Mouse (Mus musculus) G1E-ER4 (cell line): ENCODE data around the gene Slit3. TPM values are rescaled to one million over a fixed set of nuclear protein-coding genes. Genes with fewer than 3 reads are reported as not detected.

ENCODE experiments used
- GATA1 ChIP-seq: IDR thresholded peaks from one replicate; pipeline ENCODE4 v1.8.0; 2012; ENCODE audit warnings: low read length, inconsistent platforms
- polyA plus RNA-seq: library from polyadenylated mRNA; stranded (reverse); fragments of >175 nt; gene quantifications from 2 replicates; pipeline ENCODE4 v1.2.3, GENCODE M21; 2012

Gene Slit3
- polyA plus RNA-seq, 1 experiment = not detected

DNA sequence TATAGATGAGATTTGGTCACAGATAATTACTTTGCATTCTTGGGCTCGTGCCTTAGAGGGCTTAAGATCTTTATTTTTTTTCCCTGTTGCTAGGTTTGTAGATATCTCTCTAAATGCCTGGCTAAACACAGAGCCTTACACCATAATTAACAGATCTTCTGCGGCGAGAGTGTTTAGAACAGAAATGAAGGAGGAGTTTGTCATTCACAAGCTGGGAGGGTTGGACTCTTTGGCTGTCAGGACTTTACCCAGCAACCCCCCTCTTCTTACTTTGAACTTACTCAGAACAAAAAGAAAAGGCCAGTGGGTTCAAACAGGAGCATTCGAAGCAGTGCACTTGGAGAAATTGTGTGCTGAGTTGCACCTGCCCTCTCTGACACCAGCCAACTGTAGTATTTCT lies 103.0 kb downstream of the Slit3 start:
- no peak for TF ChIP-seq GATA1

GRCm38 (mm10) chr11:35231361-35232090 lies 110.5 kb downstream of the Slit3 start:
- no peak for TF ChIP-seq GATA1

- TF ChIP-seq GATA1 = no peak
These were observed 111.3 kb downstream of the Slit3 start for GRCm38 (mm10) chr11:35232321-35232720.

DNA sequence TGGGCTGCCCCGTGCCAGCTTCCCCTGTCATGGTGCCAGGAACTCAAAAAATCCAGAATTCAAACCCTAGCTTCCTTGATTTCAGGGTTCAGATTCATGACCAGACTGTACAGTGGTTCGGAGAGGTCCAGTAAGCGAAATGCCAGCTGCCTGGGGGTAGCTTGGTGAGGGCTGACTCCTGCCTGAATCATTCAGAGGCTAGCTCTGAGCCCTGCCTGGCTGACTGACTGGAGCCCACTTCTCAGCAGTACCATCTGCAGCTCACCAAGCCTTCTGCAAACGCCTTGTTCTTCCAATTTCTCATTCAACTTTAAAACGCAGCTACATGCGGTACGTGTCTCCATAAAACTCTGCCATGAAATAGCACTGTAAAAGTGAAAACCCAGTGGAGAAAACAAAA lies 120.4 kb downstream of the Slit3 start:
- no peak for TF ChIP-seq GATA1

DNA sequence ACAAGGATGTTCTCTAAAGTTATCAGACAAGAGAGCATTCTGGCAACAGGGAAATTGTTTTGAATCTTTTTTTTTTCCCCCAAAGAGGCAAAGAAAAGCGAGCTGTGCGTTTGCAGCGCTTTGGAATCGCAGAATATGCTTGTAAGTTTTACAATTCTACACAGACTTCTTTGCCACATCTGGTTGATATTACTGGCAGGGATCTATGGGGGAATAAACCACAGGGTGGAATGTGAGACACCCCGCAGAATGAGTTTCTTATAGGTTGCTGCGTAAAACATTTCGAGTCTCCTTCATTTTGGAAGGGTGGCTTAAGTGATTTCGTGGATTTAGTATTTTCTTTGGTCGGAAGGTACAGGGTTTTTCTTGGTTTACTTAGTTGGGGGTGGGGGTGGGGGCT lies 122.6 kb downstream of the Slit3 start:
- no peak for TF ChIP-seq GATA1

DNA sequence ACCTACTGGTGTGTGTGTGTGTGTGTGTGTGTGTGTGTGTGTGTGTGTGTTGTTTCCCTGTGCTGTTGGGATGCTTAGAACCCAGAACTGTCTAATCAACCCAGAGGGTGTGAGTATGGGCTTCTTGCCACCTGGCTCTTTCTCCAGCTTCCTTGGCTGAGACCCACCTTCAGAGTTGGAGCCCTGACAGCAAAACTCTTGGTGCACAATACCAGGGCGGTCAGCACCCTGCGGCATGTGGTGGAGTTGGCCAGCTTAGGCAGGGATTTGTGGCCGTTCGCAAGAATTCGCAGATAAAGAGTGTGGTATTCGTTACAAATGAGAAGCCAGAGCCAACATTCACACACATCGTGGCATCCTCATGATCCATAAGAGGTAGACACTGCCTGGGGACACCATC lies 123.5 kb downstream of the Slit3 start:
- no peak for TF ChIP-seq GATA1

- no peak for TF ChIP-seq GATA1
These were observed 125.6 kb downstream of the Slit3 start for GRCm38 (mm10) chr11:35246623-35247022.

GRCm38 (mm10) chr11:35248088-35248487 lies 127.1 kb downstream of the Slit3 start:
- no peak for TF ChIP-seq GATA1

GRCm38 (mm10) chr11:35250871-35251418 lies 129.9 kb downstream of the Slit3 start:
- TF ChIP-seq GATA1 = no peak

- TF ChIP-seq GATA1 = no peak
These were observed 130.9 kb downstream of the Slit3 start for GRCm38 (mm10) chr11:35251910-35252309.

DNA sequence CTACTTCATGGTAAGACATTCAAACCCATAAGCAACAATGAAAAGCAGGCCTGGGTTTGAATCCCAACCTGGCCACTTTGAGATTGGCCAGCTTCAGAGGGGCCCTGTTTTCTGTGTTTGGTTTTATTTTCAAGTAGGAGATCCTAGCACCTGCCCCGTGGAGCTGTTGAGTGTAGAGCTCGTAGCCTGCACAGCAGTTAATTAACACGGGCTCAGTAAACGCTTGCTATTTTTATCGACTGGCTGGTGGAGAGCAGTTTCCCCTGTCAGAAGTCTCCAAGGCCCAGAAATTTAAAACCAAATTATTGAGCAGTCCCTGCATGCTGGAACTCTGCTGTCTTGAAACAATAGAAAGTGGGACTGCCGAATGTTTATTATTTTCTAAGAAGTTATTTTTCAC lies 136.3 kb downstream of the Slit3 start:
- no peak for TF ChIP-seq GATA1

GRCm38 (mm10) chr11:35261562-35262087 lies 140.6 kb downstream of the Slit3 start:
- no peak for TF ChIP-seq GATA1

DNA sequence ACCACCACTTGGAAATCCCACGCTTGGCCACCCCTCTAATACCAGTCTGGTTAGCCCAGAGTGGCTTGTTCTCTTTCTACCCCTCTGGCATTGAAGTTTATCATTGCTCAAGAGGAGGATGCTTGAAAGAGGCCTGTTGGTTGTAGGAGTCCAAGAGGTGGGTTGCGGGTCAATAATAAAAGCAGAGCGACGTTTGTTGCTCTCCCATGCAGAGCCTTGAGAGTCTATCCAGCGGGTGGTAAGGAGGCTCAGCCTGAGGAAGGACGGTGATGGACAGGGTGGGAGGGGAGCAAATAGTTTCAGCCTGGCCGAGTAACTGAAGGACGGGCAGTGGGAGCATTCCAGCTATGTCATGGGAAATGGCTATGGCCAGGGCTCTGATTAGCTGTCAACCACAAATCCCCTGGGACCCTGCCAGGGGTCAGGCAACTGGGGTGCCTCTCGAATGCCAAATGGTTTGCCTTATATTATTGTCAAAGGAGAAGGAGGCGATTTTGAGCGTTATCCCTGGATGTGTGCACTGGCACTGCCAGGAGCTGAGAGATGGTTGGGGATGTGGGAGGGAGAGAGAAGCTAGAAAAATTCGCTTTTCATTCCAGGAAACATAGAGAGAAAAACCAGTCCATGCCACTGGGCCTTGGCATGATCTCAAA lies 141.4 kb downstream of the Slit3 start:
- TF ChIP-seq GATA1 = no peak

GRCm38 (mm10) chr11:35264749-35265148 lies 143.7 kb downstream of the Slit3 start:
- no peak for TF ChIP-seq GATA1

GRCm38 (mm10) chr11:35270396-35270795 lies 149.4 kb downstream of the Slit3 start:
- no peak for TF ChIP-seq GATA1

- no peak for TF ChIP-seq GATA1
These were observed 152.4 kb downstream of the Slit3 start for GRCm38 (mm10) chr11:35273416-35273815.

- TF ChIP-seq GATA1 = no peak
These were observed 153.0 kb downstream of the Slit3 start for GRCm38 (mm10) chr11:35274036-35274435.
